Mouse (Mus musculus) thymus, adult 2 months (tissue): Measurements from ENCODE around the gene Gm28047.

Source experiments
- CTCF ChIP-seq: fragments of 200-500 bp; IDR thresholded peaks from 2 replicates; pipeline ENCODE4 v1.5.1; 2012; ENCODE audit warnings: mild to moderate bottlenecking, control low read depth, low read length, moderate library complexity, borderline replicate concordance; ENCODE audit not compliant: control insufficient read depth, poor library complexity, insufficient read depth; ENCODE audit errors: extremely low read depth
- POLR2A ChIP-seq: fragments of 200-500 bp; IDR thresholded peaks from 2 replicates; pipeline ENCODE4 v1.6.1; 2012; ENCODE audit warnings: mild to moderate bottlenecking, low read length, control low read depth, moderate library complexity; ENCODE audit not compliant: control insufficient read depth, poor library complexity, insufficient read depth; ENCODE audit errors: extremely low read depth

GRCm38 (mm10) chr15:102635817-102636216 lies 10.9 kb upstream of the Gm28047 start:
- TF ChIP-seq CTCF (no peak), POLR2A (no peak)
